Mouse (Mus musculus): ENCODE results near the gene Ptk7. TPM values are rescaled to one million over a fixed set of nuclear protein-coding genes. Genes with fewer than 3 reads are reported as not detected.
"Not testable (repeated sequence)": the region's sequence is repeated elsewhere in the genome, so short reads cannot be mapped to it uniquely, and the experiment has no call there.

The Ptk7 gene
- total RNA-seq, 2 experiments from 2014 or later: 2.0 to 3.0 TPM

DNA sequence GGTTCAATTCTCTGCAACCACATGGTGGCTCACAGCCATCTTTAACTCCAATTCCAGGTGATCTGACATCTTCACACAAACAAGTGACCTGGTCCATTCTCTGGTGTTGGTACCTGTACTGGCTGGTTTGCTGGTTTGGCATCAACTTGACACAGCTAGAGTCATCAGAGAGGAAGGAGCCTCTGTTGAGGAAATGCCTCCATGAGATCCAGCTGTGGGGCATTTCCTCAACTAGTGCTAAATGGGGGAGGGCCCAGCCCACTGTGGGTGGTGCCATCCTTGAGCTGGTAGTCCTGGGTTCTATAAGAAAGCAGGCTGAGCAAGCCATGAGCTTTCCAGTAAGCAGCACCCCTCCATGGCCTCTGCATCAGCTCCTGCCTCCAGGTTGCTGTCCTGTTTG is 72.0 kb downstream of the Ptk7 start:
- not testable (repeated sequence) for ATAC-seq (replicated peaks; ENCODE audit: poor library complexity)

DNA sequence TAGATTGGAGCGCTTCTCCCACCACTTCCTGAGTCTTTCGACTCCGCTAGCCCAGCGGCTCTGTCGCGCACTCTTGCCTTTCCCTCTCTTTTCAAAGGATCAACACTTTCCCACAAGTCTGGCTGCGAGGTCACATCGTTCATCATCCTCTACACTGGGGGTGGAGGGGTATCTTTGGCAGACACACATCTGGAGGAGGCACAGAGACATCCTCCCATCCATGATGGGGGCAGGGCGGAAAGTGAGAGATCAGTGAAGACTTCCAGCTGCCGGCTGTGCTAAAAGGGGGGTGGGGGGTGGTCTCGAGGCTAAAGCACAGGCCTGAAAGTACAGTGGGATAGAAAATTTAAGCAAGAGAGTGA is 72.7 kb downstream of the Ptk7 start:
- ATAC-seq (replicated peaks; ENCODE audit: poor library complexity): peak; percentile 1; the same call in 1 of the 2 replicates

DNA sequence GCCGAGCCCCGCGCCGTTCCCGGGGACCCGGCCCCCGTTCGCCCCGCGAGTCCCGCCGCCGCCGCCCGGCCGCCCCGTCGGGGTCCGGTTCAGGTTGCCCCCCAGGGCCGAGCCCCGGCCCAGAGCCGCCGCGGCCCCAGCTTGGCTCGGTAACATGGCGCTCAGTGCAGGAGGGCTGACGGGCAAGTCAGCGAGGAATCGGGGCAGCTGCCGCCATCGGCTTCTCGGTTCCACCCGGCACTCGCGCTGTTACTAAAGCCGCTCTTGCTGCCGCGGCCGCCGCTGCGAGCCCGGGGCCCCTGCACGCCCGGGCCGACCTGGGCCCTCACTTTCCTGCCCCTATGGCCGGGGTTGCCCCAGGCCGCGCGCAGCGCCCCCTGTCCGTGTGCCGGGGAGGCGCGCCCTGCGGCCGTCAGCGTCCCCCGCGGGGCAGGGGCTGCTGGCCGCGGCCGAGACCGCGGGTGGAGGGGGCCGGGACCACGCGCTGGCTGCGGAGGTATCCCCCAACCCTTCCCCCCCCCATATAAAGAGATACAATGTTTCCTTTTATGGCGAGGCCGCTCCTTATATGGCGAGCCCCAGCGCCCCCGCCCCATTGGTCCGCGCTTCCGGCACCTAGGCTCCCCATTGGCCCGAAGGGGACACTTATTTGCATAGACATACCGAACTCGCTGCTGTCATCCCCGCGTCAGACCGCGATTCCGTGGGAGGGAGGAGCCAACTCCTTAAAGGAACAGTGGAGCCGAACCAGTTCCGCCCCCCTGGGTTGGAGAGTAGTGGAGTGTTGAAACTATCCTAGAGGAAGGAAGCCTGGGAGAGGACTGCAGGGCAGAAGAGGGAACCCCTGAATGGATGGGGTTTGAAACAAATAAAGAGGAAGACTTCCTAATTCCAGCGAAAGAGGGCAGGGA is 73.4 kb downstream of the Ptk7 start, which contains the start of gene Srf:
Srf (minus strand) TSS at position 503 of the 911 bp plus-strand sequence.
- peak; percentile 84 for ATAC-seq (replicated peaks; ENCODE audit: poor library complexity)

DNA sequence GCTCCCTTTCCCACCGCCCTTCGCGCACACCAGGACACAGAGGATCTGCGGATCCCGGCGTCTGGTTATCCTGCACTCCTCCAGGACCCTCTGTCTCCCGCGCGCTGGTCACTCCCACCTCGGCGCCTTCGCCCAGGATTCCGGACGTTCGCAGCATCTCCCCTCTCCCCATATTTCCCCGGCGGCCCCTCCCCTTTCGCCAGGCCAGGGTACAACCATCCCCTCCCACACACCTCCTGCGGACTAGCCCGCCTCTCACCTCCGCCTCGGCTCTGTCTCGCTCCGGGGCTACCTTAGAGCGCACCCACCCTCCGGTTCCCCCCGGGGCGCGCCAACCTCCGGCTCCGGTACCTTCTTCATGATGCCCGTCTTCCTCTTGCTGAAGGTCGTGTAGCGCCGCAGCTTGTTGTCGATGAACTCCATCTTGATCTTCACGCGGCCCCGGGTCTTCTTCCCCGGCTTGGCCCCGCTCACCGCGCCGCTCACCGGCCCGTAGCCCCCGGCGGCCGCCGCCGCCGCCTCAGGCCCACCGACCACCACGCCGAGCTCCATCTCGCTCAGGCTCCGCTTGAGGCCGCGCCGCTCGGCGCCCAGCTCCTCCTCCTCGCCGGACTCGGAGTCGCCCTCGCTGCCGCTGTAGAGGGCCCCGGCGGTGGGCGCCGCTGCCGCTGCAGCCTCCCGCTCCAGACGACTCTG is 74.2 kb downstream of the Ptk7 start:
- no peak for ATAC-seq (replicated peaks; ENCODE audit: poor library complexity)

DNA sequence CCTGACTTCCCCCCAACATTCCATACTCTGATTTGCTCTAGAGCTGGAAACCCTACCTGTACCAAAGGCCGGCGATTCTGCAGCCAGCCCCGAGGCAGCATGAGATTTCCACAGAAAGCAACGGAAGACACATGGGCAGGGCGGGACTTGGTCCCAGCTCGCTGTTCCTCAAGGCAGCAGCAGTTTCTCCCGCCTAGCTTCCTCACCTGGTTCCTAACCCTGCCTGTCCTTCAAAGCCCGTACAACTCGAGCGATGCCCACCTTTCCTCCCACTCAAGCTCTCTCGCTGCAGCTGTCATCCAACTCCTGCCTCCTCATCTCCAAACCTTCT is 74.7 kb downstream of the Ptk7 start:
- ATAC-seq (replicated peaks; ENCODE audit: poor library complexity): no peak

DNA sequence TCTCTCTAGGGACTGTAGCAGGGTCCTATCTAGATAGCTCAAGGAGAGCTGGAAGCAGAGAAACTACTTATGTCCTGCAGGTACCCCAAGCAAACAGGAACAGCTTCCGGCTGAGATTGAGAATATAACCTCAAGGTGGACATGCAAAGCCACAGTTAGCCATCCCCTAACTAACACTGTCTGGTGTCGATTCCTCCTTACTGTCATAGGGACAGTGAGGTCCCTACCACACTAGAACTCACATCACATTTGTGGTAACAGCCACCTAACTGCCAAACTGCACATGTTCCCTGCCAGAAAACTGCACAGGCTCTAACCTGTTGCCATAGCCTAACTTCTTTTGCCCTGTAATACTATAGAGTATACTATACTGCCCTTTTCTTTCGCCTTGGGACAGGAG is 75.4 kb downstream of the Ptk7 start:
- ATAC-seq (replicated peaks; ENCODE audit: poor library complexity): no peak

DNA sequence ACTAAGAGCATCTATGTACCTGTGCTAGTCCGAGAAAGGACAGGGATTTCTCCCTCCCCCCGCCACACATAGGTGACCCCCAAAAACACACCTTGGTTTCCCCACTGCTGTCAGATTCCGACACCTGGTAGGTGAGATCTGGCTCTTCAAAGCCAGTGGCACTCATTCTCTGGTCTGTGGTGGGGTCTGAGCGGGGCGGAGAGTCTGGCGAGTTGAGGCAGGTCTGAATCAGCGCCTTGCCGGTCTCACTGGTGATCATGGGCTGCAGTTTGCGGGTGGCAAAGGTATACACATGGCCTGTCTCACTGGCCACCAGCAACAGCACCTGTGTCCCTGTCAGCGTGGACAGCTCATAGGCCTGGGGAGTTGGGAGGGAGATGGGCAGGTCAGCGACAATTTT is 75.8 kb downstream of the Ptk7 start:
- no peak for ATAC-seq (replicated peaks; ENCODE audit: poor library complexity)

DNA sequence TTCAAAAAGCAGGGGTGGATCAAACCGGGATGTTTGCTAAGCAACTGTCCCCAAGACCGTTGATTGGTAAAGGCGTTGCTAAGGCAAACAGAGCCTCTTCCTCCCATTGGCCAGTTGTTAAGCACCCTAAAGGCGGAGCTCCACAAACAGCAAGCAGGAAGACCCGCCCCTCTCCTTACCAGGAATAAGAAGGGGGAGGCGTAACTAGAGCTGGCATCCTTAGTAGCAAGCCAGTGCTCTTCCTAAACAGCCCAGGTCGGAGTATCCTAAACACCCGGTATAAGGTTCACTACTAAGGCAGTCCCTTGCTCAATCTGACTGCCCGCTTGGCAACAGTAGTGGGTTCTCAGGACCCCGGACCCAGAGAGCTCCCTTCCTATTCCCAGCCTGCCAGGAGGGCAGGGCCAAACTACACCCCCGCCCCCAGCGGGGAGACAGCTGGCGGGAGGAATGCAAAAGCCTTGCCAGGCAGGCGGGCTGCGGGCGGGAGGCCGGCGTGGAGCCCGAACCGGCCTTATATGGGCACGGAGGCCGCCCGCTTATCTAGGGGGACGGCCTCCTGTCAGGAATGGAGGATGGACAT is 76.4 kb downstream of the Ptk7 start:
- peak; percentile 55 for ATAC-seq (replicated peaks; ENCODE audit: poor library complexity)

DNA sequence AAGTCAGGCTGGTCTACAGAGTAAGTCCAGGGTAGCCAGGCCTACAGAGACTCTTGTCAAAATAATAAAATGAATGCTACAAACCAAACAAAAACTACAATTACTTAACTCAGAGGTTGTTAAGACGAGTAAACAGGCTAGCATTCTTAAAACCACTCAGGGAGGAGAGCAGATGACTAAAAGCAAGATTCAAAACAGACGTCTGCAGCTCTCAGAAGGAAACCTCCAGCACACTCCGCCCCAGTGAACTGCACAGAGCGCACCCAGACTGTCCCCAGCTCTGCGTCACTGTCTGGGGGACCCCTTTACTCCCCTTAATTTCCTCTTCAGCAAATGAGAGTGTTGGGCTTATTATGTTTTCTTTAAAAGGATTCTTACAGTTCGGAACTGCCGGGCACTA is 77.2 kb downstream of the Ptk7 start:
- no peak for ATAC-seq (replicated peaks; ENCODE audit: poor library complexity)

DNA sequence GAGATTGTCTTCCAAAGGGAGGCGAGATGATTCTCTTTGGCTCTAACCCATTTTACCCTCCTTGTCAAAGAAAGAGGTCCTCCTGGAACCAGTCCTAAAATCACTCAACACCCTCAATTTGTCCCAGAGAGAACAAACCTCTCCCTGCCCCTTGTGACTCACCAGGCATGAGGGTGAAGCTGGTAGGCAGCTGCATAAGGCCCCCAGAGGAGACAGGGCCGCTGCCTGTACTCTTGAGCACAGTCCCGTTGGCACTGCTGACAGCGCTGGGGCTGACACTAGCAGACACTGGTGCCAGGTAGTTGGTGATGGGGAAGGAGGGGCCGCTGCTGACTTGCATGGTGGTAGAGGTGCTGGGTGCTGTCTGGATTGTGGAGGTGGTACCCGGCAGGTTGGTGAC is 77.9 kb downstream of the Ptk7 start:
- no peak for ATAC-seq (replicated peaks; ENCODE audit: poor library complexity)

DNA sequence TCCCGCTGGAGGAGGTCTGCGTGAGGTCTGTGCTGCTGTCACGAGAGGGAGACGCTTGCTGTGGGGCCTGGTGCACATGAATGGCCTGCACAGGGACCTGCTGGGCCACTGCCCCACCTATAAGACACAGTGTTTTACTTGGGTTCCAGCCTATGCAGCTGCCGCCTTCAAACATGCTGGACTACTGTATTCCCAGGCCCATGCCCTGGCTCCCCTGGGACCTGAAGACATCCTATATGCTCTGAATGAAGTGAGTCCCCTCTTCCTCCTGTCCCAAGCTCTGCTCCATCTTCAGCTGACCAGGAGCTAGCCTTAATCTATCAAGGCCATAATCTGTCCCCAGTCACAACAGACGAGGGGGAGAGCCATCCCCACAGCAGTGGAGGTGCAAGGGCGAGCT is 78.4 kb downstream of the Ptk7 start:
- no peak for ATAC-seq (replicated peaks; ENCODE audit: poor library complexity)

DNA sequence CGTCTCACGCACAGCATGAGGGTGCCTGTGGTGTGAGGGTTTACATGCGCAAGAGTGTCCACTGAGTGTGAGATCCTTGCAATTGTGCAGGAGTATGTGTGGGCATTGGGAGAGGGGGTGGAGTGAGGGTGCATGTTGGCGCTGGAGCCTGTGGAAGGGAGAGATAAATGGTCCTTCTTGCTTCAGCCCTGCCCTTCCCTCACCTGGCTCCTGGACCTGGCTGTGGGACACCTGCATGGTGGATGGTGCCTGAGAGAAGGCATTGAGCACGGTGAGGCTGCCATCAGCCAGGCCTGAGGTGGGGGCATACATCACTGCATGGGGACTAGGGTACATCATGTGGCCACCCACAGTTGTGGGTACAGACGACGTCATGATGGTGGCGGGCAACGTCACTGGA is 79.7 kb downstream of the Ptk7 start:
- ATAC-seq (replicated peaks; ENCODE audit: poor library complexity): no peak

DNA sequence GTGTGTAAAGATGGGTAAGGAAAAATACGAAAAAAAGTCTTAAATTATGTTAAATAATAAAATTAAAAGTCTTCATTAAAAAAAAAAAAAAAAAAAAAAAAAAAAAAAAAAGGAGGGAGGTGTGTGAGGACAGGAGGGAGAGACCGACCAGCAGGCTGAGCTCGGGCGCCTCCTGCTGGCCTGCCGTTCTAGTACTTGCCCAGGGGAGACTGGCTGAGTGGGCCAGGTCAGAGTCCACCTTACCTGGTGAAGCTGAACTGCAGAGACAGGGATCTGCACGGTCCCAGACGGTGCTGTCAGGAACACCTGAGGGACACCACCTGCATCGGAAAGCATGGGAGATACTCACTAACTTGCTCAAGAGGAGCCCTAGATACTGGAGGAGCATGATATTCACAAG is 80.1 kb downstream of the Ptk7 start:
- peak; percentile 64 for ATAC-seq (replicated peaks; ENCODE audit: poor library complexity)

DNA sequence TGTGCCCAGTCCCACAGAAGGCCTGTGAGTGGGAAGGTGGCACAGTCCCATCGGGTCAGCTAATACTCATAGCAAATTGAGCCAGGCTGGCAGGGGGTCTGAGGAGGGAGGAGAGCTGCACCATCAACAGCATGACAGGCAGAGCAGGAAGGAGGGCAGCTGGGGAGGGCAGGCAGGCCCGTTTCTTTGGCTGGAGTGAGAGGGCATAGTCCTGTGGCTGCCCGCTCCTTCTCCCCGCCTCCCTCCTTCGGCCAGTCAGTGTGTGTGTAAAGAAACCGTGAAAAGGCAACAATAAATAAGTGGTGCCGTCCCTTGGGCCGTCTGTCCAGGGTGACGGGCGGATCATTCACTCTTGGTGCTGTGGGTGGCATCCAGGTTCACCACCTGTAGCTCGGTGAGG is 80.6 kb downstream of the Ptk7 start:
- ATAC-seq (replicated peaks; ENCODE audit: poor library complexity): no peak

DNA sequence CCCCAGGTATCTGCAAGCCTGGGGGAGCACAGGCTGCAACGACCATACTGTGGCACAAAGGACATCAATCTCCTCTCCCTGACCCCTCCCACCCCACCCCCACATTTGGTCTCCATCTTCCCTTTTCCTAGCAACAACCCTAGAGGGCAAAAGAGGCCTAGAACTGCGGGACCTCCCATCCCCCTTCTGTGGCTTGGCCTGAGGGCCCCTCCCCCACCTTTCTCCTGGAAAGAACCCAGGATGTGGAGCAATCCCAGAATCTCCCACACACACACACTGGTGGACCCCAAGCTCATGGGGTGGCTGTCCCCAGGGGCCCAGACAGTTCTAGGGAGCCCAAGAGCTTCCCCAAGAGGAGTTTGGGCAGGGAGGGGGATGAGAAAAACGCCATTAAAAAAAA is 81.4 kb downstream of the Ptk7 start:
- ATAC-seq (replicated peaks; ENCODE audit: poor library complexity): no peak

DNA sequence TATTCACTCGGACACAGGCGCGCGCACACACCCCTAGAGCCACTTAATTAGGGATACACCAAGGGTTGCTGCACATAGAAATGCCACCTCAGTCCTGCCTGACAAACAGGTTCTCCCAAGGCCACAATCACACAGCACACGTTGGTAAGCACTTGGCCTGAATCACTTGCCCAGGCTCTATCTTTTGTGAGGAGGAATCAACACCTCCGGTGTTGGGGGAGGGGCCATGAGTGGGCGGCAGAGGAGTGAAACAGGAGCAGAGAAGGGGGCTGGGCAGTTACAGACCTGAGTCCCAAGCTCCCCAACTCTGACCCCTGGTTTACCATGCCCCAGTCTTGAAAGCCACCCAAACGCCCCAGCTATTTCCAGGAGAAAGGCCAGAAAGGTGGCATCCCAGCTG is 82.3 kb downstream of the Ptk7 start:
- ATAC-seq (replicated peaks; ENCODE audit: poor library complexity): no peak

DNA sequence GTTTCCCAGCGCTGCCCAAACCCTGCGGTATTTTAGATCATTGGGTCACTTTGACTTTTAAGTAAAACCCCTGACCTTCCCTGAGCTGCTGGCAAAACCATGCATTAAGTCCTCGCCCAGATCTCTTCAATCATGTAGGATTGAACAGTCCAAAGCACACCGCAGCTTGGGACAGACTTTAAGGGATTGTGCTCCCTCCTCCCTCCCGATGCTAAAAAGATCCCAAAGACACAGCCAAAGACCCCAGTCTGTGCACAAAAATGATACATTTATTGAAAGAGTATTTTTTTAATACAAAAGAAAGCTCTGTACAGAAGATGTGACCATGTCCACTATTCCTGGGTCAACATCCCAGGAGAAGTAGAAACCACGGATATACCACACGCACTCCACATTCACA is 82.7 kb downstream of the Ptk7 start:
- no peak for ATAC-seq (replicated peaks; ENCODE audit: poor library complexity)

DNA sequence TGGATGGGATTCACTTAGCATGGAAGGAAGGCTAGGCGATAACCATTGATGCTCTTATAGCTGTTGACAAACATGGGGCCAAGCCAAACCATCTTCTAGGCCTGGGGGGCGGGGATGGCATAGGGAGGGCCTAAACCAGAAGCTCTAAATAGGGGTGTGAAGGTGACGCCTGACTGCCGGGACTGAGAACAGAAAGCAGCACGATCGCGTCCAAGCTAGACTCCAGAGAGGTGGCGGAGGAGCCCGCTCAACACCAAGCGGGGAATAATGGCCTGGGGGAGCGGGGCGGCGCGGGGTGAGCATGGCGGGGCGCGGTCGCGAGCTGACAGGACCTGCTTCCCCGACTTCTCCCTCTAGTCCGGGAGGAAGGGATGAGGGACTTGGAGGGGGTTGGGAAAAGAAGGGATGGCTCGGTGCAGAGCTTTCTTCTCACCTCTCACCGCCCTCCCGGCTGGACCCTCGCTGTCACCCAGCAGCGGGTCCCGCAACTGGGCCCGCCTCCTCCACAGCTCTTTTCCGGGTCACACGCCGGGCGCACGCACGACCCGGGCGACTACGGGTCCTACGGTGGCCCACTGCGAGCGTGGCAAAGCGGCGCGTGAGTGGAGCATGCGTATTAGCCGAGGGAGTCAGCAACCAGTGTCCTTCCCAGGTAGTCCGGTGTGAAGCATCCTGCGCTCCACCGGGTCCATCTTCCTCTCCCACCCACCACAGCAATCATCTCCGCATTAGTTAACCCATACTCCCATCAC is 83.3 kb downstream of the Ptk7 start, which contains the start of gene Cul9:
Cul9 (minus strand) TSS at position 576 of the 752 bp plus-strand sequence.
- ATAC-seq (replicated peaks; ENCODE audit: poor library complexity): peak; percentile 81

DNA sequence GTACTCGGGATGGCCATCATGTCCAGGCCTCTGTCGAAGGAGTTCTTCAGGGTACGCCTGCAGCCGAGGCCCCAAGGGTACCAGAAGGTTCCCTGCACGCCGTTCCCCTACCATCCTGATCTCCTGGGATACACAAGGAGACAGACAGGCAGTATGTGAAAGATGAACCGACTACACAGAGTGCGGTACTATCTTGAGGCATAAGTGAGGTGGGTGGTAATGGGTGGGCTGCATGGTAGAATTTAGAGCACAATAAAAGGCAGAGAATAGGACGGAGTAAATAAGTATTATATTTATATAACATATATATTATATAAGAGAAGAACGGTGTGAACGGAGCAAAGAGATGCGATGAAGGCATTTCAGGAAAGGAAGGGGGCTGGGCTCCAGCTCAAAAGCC is 85.6 kb downstream of the Ptk7 start:
- no peak for ATAC-seq (replicated peaks; ENCODE audit: poor library complexity)

DNA sequence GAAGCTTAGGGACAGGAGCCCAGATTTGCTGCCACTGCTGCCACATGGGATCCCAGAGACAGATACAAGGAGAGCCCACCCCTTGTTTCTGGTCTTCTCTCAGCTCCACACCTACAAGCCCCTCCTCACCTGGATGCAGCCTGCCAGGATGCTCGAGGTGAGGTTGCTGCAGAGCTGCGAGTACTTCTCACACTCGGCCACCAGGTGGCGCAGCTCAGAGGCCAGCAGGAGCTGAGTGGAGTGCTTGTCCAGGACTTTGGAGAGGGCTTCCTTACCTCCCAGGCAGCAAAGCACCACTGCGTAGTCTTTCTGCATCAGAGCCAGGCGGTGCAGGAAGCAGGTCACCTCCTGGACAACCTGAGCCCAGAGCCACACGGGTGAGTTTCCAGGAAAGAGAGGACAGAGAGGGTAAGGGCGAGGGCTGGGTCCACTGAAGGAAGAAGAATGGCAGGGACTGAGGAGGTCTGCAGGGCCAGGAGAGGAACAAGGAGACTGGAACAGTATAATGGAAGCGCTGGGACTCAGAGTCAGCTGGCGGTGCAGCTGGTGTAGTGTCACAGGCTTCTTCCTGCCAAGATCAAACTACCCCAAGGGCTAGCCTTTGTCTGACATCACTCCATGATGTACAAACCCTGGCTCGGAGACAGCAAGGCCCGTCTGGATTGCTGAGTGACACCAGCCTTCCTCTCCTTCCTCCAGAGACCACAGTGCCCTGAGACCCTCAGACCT is 103.6 kb downstream of the Ptk7 start:
- peak; percentile 76 for ATAC-seq (replicated peaks; ENCODE audit: poor library complexity)

DNA sequence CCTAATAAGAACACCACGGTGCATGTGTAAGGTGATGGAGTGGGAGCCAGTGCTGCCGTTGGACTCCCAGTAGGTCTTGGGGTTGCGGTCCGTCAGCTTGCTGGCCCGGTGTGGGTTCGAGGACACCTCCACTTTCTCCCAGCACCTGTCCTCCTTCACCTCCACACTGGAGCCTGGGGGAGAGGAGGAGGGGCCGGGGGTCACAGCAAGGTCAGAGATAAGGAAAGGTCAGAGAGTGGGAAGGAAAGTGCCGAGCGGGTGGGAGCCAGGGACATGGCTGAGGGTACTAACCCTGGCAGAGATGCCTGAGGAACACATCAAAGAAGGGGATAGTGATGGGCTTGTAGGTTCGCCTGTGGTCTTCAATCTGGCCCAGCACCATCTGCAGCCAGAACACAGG is 104.2 kb downstream of the Ptk7 start:
- no peak for ATAC-seq (replicated peaks; ENCODE audit: poor library complexity)

All from megakaryocyte progenitor cell, adult 5-6 weeks (primary cell).